ENCODE assay signal across 20 mouse cellular contexts in the genomic region with DNA sequence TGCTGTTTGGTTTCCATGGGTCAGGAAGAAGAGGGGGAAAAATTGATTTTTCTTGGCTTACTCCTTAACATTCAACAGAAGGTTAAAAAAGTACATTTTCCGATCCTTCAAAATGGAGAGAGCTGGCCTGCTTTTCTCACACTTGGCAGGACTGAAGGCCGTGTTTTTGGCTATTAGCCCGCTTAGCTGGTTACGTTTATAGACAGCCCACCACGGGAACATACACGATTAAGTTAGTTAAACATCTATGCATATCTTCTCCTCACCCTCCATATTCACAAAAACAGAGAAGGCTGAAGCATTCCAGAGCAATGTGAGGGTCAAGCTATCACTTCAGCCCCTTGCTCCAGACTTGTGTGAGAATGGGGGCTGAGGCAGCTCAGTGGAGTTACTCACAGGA. TPM values are rescaled to one million over a fixed set of nuclear protein-coding genes. Genes with fewer than 3 reads are reported as not detected.
DNase-seq lines count a peak whose midpoint lies in the region; ATAC-seq and TF ChIP-seq lines count a peak whose summit lies in the region.
"Had no signal": no experiment of that assay in that cellular context is flagged by ENCODE, and none has a peak within 500 bp of the region (broad histone marks: within the 10 kb centered on the region; RNA-seq: fewer than 3 reads in every experiment).

No protein-coding gene starts in this region.

- no peak for TF ChIP-seq CTCF in heart, postnatal 0 days (IDR thresholded peaks at IDR 0.05; ENCODE audit: low read depth)

- H3K9ac ChIP-seq in heart, postnatal 0 days (replicated peaks; ENCODE audit: low read depth, low read length): no peak overlapping the region
- H3K9ac ChIP-seq in limb, embryonic 15.5 days: no peak overlapping the region
- no peak overlapping the region for H3K9ac ChIP-seq in neural tube, embryonic 15.5 days (replicated peaks)
- H3K9ac ChIP-seq: forebrain, postnatal 0 days; liver, embryonic 15.5 days; midbrain, embryonic 15.5 days had no signal

- H3K4me1 ChIP-seq in heart, postnatal 0 days (ENCODE audit: control insufficient read depth, insufficient read depth): peaks cover 19% of the 10 kb centered on the region
- H3K4me1 ChIP-seq in limb, embryonic 15.5 days: peaks cover 54% of the 10 kb centered on the region
- H3K4me1 ChIP-seq in neural tube, embryonic 15.5 days: peaks cover 27% of the 10 kb centered on the region

- no peak overlapping the region for H3K4me3 ChIP-seq in heart, postnatal 0 days (ENCODE audit: low read depth, low read length)
- H3K4me3 ChIP-seq in limb, embryonic 15.5 days: no peak overlapping the region
- no peak overlapping the region for H3K4me3 ChIP-seq in neural tube, embryonic 15.5 days (replicated peaks)
- H3K4me3 ChIP-seq: gastrocnemius, adult 2 months; liver, embryonic 15.5 days; midbrain, embryonic 15.5 days had no signal

- H3K27ac ChIP-seq in heart, postnatal 0 days (ENCODE audit: low read depth): 0 out of 2 replicates have a peak overlapping the region, but pooled peaks have one; percentile 28
- H3K27ac ChIP-seq in limb, embryonic 15.5 days: peak overlapping the region; percentile 86
- no peak overlapping the region for H3K27ac ChIP-seq in neural tube, embryonic 15.5 days (replicated peaks)
- H3K27ac ChIP-seq: gastrocnemius, adult 2 months; liver, embryonic 15.5 days; midbrain, embryonic 15.5 days had no signal

- peak; percentile 55 for DNase-seq in adrenal gland, adult 2 months
- DNase-seq in adrenal gland, postnatal 25 days: no peak
- no peak for DNase-seq in heart, postnatal 0 days (ENCODE audit: low spot score)
- DNase-seq in heart, adult 8-10 months (ENCODE audit: low spot score): no peak
- peak; percentile 52 to 58 for DNase-seq in adrenal gland, postnatal 36 days
- DNase-seq in thymus, postnatal 10 days (ENCODE audit: low spot score in 2 of 2): no peak
- DNase-seq: cerebellum, adult 9-10 months; forebrain, postnatal 0 days; gastrocnemius, adult 2 months; kidney, adult 9 months; kidney, postnatal 4 days; layer of hippocampus, postnatal 36 days; thymus, adult 2 months had no signal

- WGBS in heart, postnatal 0 days: 51% methylated on average over 6 of the region's 6 CpGs
- WGBS in limb, embryonic 15.5 days: 26% methylated on average over 6 of the region's 6 CpGs
- 86% methylated on average over 6 of the region's 6 CpGs for WGBS in neural tube, embryonic 15.5 days

- no peak for TF ChIP-seq EP300 in heart, postnatal 0 days (IDR thresholded peaks at IDR 0.05; ENCODE audit: low read depth)

- H3K36me3 ChIP-seq in heart, postnatal 0 days (replicated peaks; ENCODE audit: control insufficient read depth, insufficient read depth, low read length): 0 out of 2 replicates have a peak, but pooled peaks cover 7% of the 10 kb centered on the region
- 0 out of 2 replicates have a peak, but pooled peaks cover 2% of the 10 kb centered on the region for H3K36me3 ChIP-seq in limb, embryonic 15.5 days
- H3K36me3 ChIP-seq in neural tube, embryonic 15.5 days: no peaks in the 10 kb centered on the region; the same call in 1 of the 2 replicates
- H3K36me3 ChIP-seq: midbrain, embryonic 15.5 days had no signal

- H3K9me3 ChIP-seq in heart, postnatal 0 days (replicated peaks; ENCODE audit: control insufficient read depth, low read length): no peaks in the 10 kb centered on the region
- H3K9me3 ChIP-seq in limb, embryonic 15.5 days: no peaks in the 10 kb centered on the region
- H3K9me3 ChIP-seq in neural tube, embryonic 15.5 days (replicated peaks): no peaks in the 10 kb centered on the region
- H3K9me3 ChIP-seq: liver, embryonic 15.5 days; midbrain, embryonic 15.5 days had no signal

- H3K27me3 ChIP-seq in heart, postnatal 0 days (ENCODE audit: control insufficient read depth, insufficient read depth, low read length): no peaks in the 10 kb centered on the region
- H3K27me3 ChIP-seq in limb, embryonic 15.5 days: no peaks in the 10 kb centered on the region
- H3K27me3 ChIP-seq in neural tube, embryonic 15.5 days (replicated peaks): no peaks in the 10 kb centered on the region
- H3K27me3 ChIP-seq: CH12.LX; liver, embryonic 15.5 days; midbrain, embryonic 15.5 days had no signal

- no peak overlapping the region for H3K4me2 ChIP-seq in heart, postnatal 0 days (ENCODE audit: low read depth, low read length)
- H3K4me2 ChIP-seq in limb, embryonic 15.5 days: peak overlapping the region; percentile 26
- no peak overlapping the region for H3K4me2 ChIP-seq in neural tube, embryonic 15.5 days
- H3K4me2 ChIP-seq: heart, embryonic 11.5 days; liver, embryonic 15.5 days; midbrain, embryonic 15.5 days had no signal

- ATAC-seq in heart, postnatal 0 days (ENCODE audit: insufficient read depth, low read depth): no peak
- ATAC-seq in limb, embryonic 15.5 days (ENCODE audit: insufficient number of reproducible peaks, low FRiP score, low TSS enrichment, low read depth): peak; percentile 47; the same call in 1 of the 2 replicates
- ATAC-seq in neural tube, embryonic 15.5 days (ENCODE audit: low FRiP score): no peak
- ATAC-seq: forebrain, postnatal 0 days; hindbrain, embryonic 16.5 days; midbrain, embryonic 15.5 days had no signal

RNA-seq across cellular contexts. Expression of gene Prickle1, which starts 7.3 kb away (rescaled TPM):
- 10 to 100 TPM; 15.7 to 19.4 TPM for total RNA-seq in adrenal gland, adult 2 months (2021)
- polyA plus RNA-seq in adrenal gland, adult 2 months (2012; rRNA removed): 6.0 and 8.6 TPM in 2 replicates
- 17.0 and 18.2 TPM in 2 replicates for total RNA-seq in adrenal gland, postnatal 25 days (2021)
- total RNA-seq in heart, postnatal 0 days (2014; rRNA removed; ENCODE audit: low replicate concordance): 24.2 and 30.0 TPM in 2 replicates
- polyA plus RNA-seq in heart, postnatal 0 days (2015; fragmentation: Nextera tagmentation; extraction: Ambion mirVana): 21.0 and 23.3 TPM in 2 replicates
- total RNA-seq in heart, adult 8-10 months (2022): 10 to 100 TPM; 10.8 to 18.3 (median 15.4) TPM
- 10 to 100 TPM; 15.4 to 45.7 TPM for total RNA-seq in adrenal gland, postnatal 36 days (2021)
- 39.9 and 42.0 TPM in 2 replicates for polyA plus RNA-seq in limb, embryonic 15.5 days (2015; fragmentation: Nextera tagmentation; extraction: Ambion mirVana)
- polyA plus RNA-seq in neural tube, embryonic 15.5 days (2015; fragmentation: Nextera tagmentation; extraction: Ambion mirVana): 22.8 and 27.5 TPM in 2 replicates

Comparison
In these comparisons a context has a peak if more than half of its experiments do, and no peak if none do; other contexts are left out.
1. DNase-seq: peak in adrenal gland, adult 2 months (single experiment) and adrenal gland, postnatal 36 days (2 of 2); none in adrenal gland, postnatal 25 days (single experiment), heart, postnatal 0 days (single experiment), heart, adult 8-10 months (single experiment) and thymus, postnatal 10 days (0 of 2).